1 mouse cellular context compared by ENCODE assay signal in genomic region chr4:108869730-108870374, GRCm38 (mm10).
TF ChIP-seq lines count a peak whose summit lies in the region.

No protein-coding gene starts in this region.

TF ChIP-seq in CH12.LX, 34 proteins besides CTCF, POLR2A, EP300 and RAD21:
- TF ChIP-seq GABPA (IDR thresholded peaks at IDR 0.05; ENCODE audit: insufficient replicate concordance, low read depth, low read length) (no peak), ZC3H11A (IDR thresholded peaks at IDR 0.05; ENCODE audit: low read depth, low read length) (peak; percentile 83), TBP (conservative IDR thresholded peaks at IDR 0.05; ENCODE audit: low read depth, low read length) (no peak), SMC3 (IDR thresholded peaks at IDR 0.05; ENCODE audit: low read depth, low read length) (peak; percentile 98)
TF ChIP-seq in CH12.LX: peak in this region for 2.
